Mouse (Mus musculus) liver, embryonic 16.5 days (tissue): ENCODE measurements at regions not wholly inside any gene's neighbourhood (a gene's known extent, or its start where the extent isn't known, plus 50 kb on each side); places are given as distances from the start of the nearest gene placed in this dataset.
A peak's percentile ranks its signal among the peaks of the same experiment; 100 is the strongest.
"Not testable (repeated sequence)": the region's sequence is repeated elsewhere in the genome, so short reads cannot be mapped to it uniquely, and the experiment has no call there.

Experiments used
- ATAC-seq: fragments of 200-750 bp; cut with Nextera tagmentation; 2 replicates; pipeline ENCODE4 v1.8.0; 2017; ENCODE audit warnings: low read depth, mild to moderate bottlenecking, moderate number of reproducible peaks, moderate library complexity
- H3K27ac ChIP-seq: fragments of 300-500 bp; sonication (generic); 2 replicates; pipeline ENCODE4 v1.5.1; 2014; ENCODE audit warnings: mild to moderate bottlenecking, low read length
- H3K27me3 ChIP-seq: fragments of 300-500 bp; sonication (generic); 2 replicates; pipeline ENCODE4 v1.6.1; 2014; ENCODE audit warnings: low read depth, low read length, mixed read lengths; ENCODE audit not compliant: control insufficient read depth, insufficient read depth
- H3K36me3 ChIP-seq: fragments of 300-500 bp; sonication (generic); 2 replicates; pipeline ENCODE4 v1.6.1; 2014; ENCODE audit warnings: mild to moderate bottlenecking; ENCODE audit not compliant: control insufficient read depth, insufficient read depth
- H3K4me1 ChIP-seq: fragments of 300-500 bp; sonication (generic); 2 replicates; pipeline ENCODE4 v1.6.1; 2014; ENCODE audit warnings: low read depth, low read length, mixed read lengths; ENCODE audit not compliant: control insufficient read depth
- H3K4me2 ChIP-seq: fragments of 300-500 bp; sonication (generic); 2 replicates; pipeline ENCODE4 v1.6.1; 2014; ENCODE audit warnings: low read depth, low read length, mixed read lengths
- H3K4me3 ChIP-seq: fragments of 300-500 bp; sonication (generic); 2 replicates; pipeline ENCODE4 v1.5.1; 2014; ENCODE audit warnings: low read depth, mild to moderate bottlenecking, low read length
- H3K9ac ChIP-seq: fragments of 300-500 bp; sonication (generic); 2 replicates; pipeline ENCODE4 v1.6.1; 2014; ENCODE audit warnings: low read depth, low read length
- H3K9me3 ChIP-seq: fragments of 300-500 bp; sonication (generic); replicated peaks from 2 replicates; pipeline ENCODE4 v1.6.1; 2016; ENCODE audit warnings: low read length; ENCODE audit not compliant: control insufficient read depth
- WGBS: fragments of 180-500 bp; shearing (Covaris S2); extraction: QIAGEN DNeasy Blood & Tissue Kit; methylation state at CpG from one replicate; pipeline ENCODE4 v1.1.7; 2014; ENCODE audit not compliant: insufficient replicate concordance; 5-methylcytosine and 5-hydroxymethylcytosine counted together

GRCm38 (mm10) chr15:84616880-84617279 is 52.5 kb upstream of the Prr5 start:
- H3K27ac ChIP-seq, H3K27me3 ChIP-seq, H3K9me3 ChIP-seq, H3K4me3 ChIP-seq, H3K4me1 ChIP-seq, H3K9ac ChIP-seq, H3K36me3 ChIP-seq, ATAC-seq, H3K4me2 ChIP-seq: not testable (repeated sequence)
- 9% methylated on average over 8 of the region's 8 CpGs for WGBS

- Histone ChIP-seq H3K4me3 (no peak overlapping the region), H3K36me3 (no peaks in the 10 kb centered on the region), H3K4me1 (no peaks in the 10 kb centered on the region), H3K9me3 (no peaks in the 10 kb centered on the region), H3K9ac (no peak overlapping the region), H3K27ac (no peak overlapping the region), H3K27me3 (no peaks in the 10 kb centered on the region), H3K4me2 (no peak overlapping the region)
- 43% methylated on average over 17 of the region's 17 CpGs for WGBS
- ATAC-seq = peak; percentile 47
These were observed 55.6 kb upstream of the Prr5 start for GRCm38 (mm10) chr15:84613536-84614527.

GRCm38 (mm10) chr15:84612961-84613360 is 55.3 kb upstream of the Rtl6 start:
- H3K36me3 ChIP-seq = no peaks in the 10 kb centered on the region
- H3K27ac ChIP-seq = no peak overlapping the region
- ATAC-seq = no peak
- no peak overlapping the region for H3K4me2 ChIP-seq
- H3K4me1 ChIP-seq = no peaks in the 10 kb centered on the region
- 15% methylated on average over 2 of the region's 2 CpGs for WGBS
- no peak overlapping the region for H3K4me3 ChIP-seq
- H3K27me3 ChIP-seq = no peaks in the 10 kb centered on the region
- no peaks in the 10 kb centered on the region for H3K9me3 ChIP-seq
- no peak overlapping the region for H3K9ac ChIP-seq

GRCm38 (mm10) chr15:84609825-84610442 is 52.3 kb upstream of the Rtl6 start:
- no peak overlapping the region for H3K4me3 ChIP-seq
- no peak overlapping the region for H3K4me2 ChIP-seq
- no peaks in the 10 kb centered on the region for H3K9me3 ChIP-seq
- no peaks in the 10 kb centered on the region for H3K4me1 ChIP-seq
- no peaks in the 10 kb centered on the region for H3K36me3 ChIP-seq
- 26% methylated on average over 15 of the region's 15 CpGs for whole genome bisulfite sequencing
- H3K27me3 ChIP-seq = no peaks in the 10 kb centered on the region
- no peak overlapping the region for H3K27ac ChIP-seq
- no peak overlapping the region for H3K9ac ChIP-seq
- ATAC-seq = no peak

GRCm38 (mm10) chr15:84609063-84609462 is 51.4 kb upstream of the Rtl6 start:
- Histone ChIP-seq H3K27me3 (no peaks in the 10 kb centered on the region), H3K4me1 (no peaks in the 10 kb centered on the region), H3K36me3 (no peaks in the 10 kb centered on the region), H3K9me3 (no peaks in the 10 kb centered on the region), H3K4me3 (no peak overlapping the region), H3K4me2 (no peak overlapping the region), H3K9ac (no peak overlapping the region), H3K27ac (no peak overlapping the region)
- peak; percentile 50; the same call in 1 of the 2 replicates for ATAC-seq
- WGBS = 13% methylated on average over 5 of the region's 5 CpGs
